Mouse (Mus musculus): Measurements from ENCODE around the gene Tbl1x. TPM values are rescaled to one million over a fixed set of nuclear protein-coding genes. Genes with fewer than 3 reads are reported as not detected.

Gene Tbl1x
- total and polyA plus RNA-seq, 3 experiments, result 22.0 to 65.2 (median 27.0) TPM

GRCm38 (mm10) chrX:77511994-77512485 is 1.2 kb downstream of the Tbl1x start (continued):
- peak; percentile 55; the same call in 1 of the 2 replicates for TF ChIP-seq IRF4 (IDR thresholded peaks at IDR 0.05; ENCODE audit: low read depth, low read length)
- no peak for TF ChIP-seq MAZ (IDR thresholded peaks at IDR 0.05; ENCODE audit: low read depth, low read length)
- no peak for TF ChIP-seq EP300 (IDR thresholded peaks at IDR 0.05; ENCODE audit: low read length)
- no peak for TF ChIP-seq SMC3 (IDR thresholded peaks at IDR 0.05; ENCODE audit: low read depth, low read length)
- no peak for TF ChIP-seq UBTF (IDR thresholded peaks at IDR 0.05; ENCODE audit: low read depth, low read length)
- no peak for TF ChIP-seq KAT2A (IDR thresholded peaks at IDR 0.05; ENCODE audit: insufficient replicate concordance, low read length)
- no peak; the same call in 1 of the 2 replicates for TF ChIP-seq MXI1 (IDR thresholded peaks at IDR 0.05; ENCODE audit: low read depth, low read length)
- no peak for TF ChIP-seq PAX5 (IDR thresholded peaks at IDR 0.05; ENCODE audit: low read length)
- no peak for TF ChIP-seq POLR2A (IDR thresholded peaks at IDR 0.05; ENCODE audit: low read depth, low read length)
- TF ChIP-seq CHD2 (IDR thresholded peaks at IDR 0.05; ENCODE audit: low read length), result peak; percentile 54; the same call in 1 of the 2 replicates
- no peak for TF ChIP-seq USF2 (conservative IDR thresholded peaks at IDR 0.05; ENCODE audit: low read depth, low read length)
- TF ChIP-seq NRF1 (IDR thresholded peaks at IDR 0.05; ENCODE audit: low read depth, low read length), result no peak

GRCm38 (mm10) chrX:77517274-77518085 is 6.7 kb downstream of the Tbl1x start:
- dilution Hi-C loops (cut with MboI; ENCODE audit: extremely low pct_ligation_motif_present, extremely low pct_unique_long_range_greater_than_20kb, low sequenced_read_pairs) (no loop called here), in situ Hi-C loops (cut with MboI; ENCODE audit: low pct_ligation_motif_present, low pct_unique_long_range_greater_than_20kb, low sequenced_read_pairs) (loop anchor here (25.0 kb wide), 1 partner anchor 120 kb away; no protein-coding TSS in a partner anchor)
- Histone ChIP-seq H3K4me2 (ENCODE audit: insufficient read depth, low read depth, poor library complexity, severe bottlenecking) (no peak overlapping the region), H3K79me2 (replicated peaks; ENCODE audit: control insufficient read depth, extremely low read depth, insufficient read depth, poor library complexity, severe bottlenecking) (peaks cover 49% of the 10 kb centered on the region), H3K27me3 (replicated peaks) (no peaks in the 10 kb centered on the region), H3K4me3 (replicated peaks in 1 of 3; ENCODE audit: low read depth in 2 of 3, low read length in 2 of 3, poor library complexity in 1 of 3) (no peak overlapping the region), H3K4me1 (ENCODE audit: control insufficient read depth in 1 of 2, insufficient read depth in 2 of 2) (peaks cover 0 to 49% of the 10 kb centered on the region in 2 experiments; a peak in 2 of 4 replicates), H3K36me3 (replicated peaks in 1 of 2; ENCODE audit: control insufficient read depth in 1 of 2, insufficient read depth in 1 of 2, low read length in 1 of 2) (peaks cover 5 to 12% of the 10 kb centered on the region in 2 experiments), H3K9me3 (replicated peaks; ENCODE audit: low read length) (no peaks in the 10 kb centered on the region), H3K27ac (ENCODE audit: insufficient read depth, low read depth) (no peak overlapping the region), H3K9ac (ENCODE audit: insufficient read depth, low read depth) (no peak overlapping the region)
- TF ChIP-seq CHD2 (IDR thresholded peaks at IDR 0.05; ENCODE audit: low read length) (no peak), RCOR1 (conservative IDR thresholded peaks at IDR 0.05; ENCODE audit: low read depth, low read length) (no peak), MAFK (IDR thresholded peaks at IDR 0.05; ENCODE audit: insufficient replicate concordance, low read length) (no peak), ZKSCAN1 (IDR thresholded peaks at IDR 0.05; ENCODE audit: borderline replicate concordance, low read depth, low read length) (no peak), POLR2A (IDR thresholded peaks at IDR 0.05; ENCODE audit: low read depth, low read length) (no peak), IRF4 (IDR thresholded peaks at IDR 0.05; ENCODE audit: low read depth, low read length) (no peak)
- no peak for DNase-seq (ENCODE audit: extremely low read depth)

- in situ Hi-C loops (cut with MboI; ENCODE audit: low pct_ligation_motif_present, low pct_unique_long_range_greater_than_20kb, low sequenced_read_pairs), result loop anchor here (25.0 kb wide), 1 partner anchor 118 kb away; no protein-coding TSS in a partner anchor
- H3K9me3 ChIP-seq (replicated peaks; ENCODE audit: low read length), result no peaks in the 10 kb centered on the region
- no peak for TF ChIP-seq MYC (IDR thresholded peaks at IDR 0.05; ENCODE audit: low read depth, low read length)
- no peak for TF ChIP-seq EP300 (IDR thresholded peaks at IDR 0.05; ENCODE audit: low read length)
- TF ChIP-seq PAX5 (IDR thresholded peaks at IDR 0.05; ENCODE audit: low read length), result no peak
- H3K27me3 ChIP-seq (replicated peaks), result no peaks in the 10 kb centered on the region
- DNase-seq (ENCODE audit: extremely low read depth), result no peak
- H3K79me2 ChIP-seq (replicated peaks; ENCODE audit: control insufficient read depth, extremely low read depth, insufficient read depth, poor library complexity, severe bottlenecking), result peaks cover 40% of the 10 kb centered on the region
- peaks cover 5 to 12% of the 10 kb centered on the region in 2 experiments for H3K36me3 ChIP-seq (replicated peaks in 1 of 2; ENCODE audit: control insufficient read depth in 1 of 2, insufficient read depth in 1 of 2, low read length in 1 of 2)
- H3K9ac ChIP-seq (ENCODE audit: insufficient read depth, low read depth), result no peak overlapping the region
- H3K4me1 ChIP-seq (ENCODE audit: control insufficient read depth in 1 of 2, insufficient read depth in 2 of 2), result peaks cover 0 to 59% of the 10 kb centered on the region in 2 experiments; a peak in 2 of 4 replicates
- dilution Hi-C loops (cut with MboI; ENCODE audit: extremely low pct_ligation_motif_present, extremely low pct_unique_long_range_greater_than_20kb, low sequenced_read_pairs), result no loop called here
- H3K4me3 ChIP-seq (replicated peaks in 1 of 3; ENCODE audit: low read depth in 2 of 3, low read length in 2 of 3, poor library complexity in 1 of 3), result no peak overlapping the region
- H3K4me2 ChIP-seq (ENCODE audit: insufficient read depth, low read depth, poor library complexity, severe bottlenecking), result no peak overlapping the region
- H3K27ac ChIP-seq (ENCODE audit: insufficient read depth, low read depth), result no peak overlapping the region
Measured at GRCm38 (mm10) chrX:77518929-77519328, 8.1 kb downstream of the Tbl1x start.
